Mouse (Mus musculus): Measurements from ENCODE around the gene Mlh1. TPM values are rescaled to one million over a fixed set of nuclear protein-coding genes. Genes with fewer than 3 reads are reported as not detected.

Gene Mlh1
- polyA plus RNA-seq, 1 experiment from 2014 or later = 24.9 TPM

DNA sequence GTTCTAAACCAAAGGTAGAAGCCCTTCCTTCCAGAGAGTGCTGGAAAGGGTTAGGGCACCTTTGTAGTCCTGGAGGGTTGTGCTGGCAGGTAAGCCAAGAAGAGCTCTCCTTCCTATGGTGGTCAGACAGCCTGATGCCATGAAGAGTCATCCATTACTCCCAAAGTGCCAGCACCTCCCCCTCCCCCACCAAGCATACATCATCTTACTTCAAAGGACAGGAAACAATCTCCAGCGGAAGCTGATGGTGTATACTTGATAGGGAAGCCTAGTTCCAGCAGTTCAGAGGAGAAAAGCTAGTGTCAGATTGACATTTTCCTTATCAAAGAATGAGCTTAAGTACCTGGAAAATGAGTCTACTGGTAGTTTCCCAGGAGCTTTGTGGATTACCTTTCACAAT lies 3.6 kb upstream of the Mlh1 start:
- H3K9ac ChIP-seq = peak overlapping the region; percentile 31; the same call in 1 of the 2 replicates
- WGBS = 63% methylated on average over 1 of the region's 1 CpGs
- H3K4me3 ChIP-seq = peak overlapping the region; percentile 20

DNA sequence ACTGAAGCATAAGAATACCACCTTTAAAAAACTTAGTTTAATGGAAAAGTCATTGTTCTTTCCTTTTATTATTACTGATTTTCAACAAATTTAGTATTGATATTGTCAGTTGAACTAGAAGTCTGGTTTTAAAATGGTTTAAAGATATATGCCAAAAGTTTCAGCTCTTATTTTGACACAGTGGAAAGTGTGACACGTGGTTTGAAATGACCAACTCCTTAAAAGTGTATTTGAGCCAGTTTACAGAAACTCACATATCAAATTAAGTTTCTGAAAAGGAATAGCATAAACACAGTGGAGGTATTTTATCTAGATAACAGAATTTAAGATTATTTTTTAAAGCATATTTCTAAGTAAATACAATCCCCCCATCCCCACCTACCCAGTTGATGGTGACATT lies 2.4 kb upstream of the Mlh1 start:
- ATAC-seq (ENCODE audit: low read depth) = no peak
- Histone ChIP-seq H3K4me1 (replicated peaks) (peaks cover 73% of the 10 kb centered on the region), H3K9me3 (no peaks in the 10 kb centered on the region), H3K4me3 (peak overlapping the region; percentile 79), H3K27me3 (no peaks in the 10 kb centered on the region), H3K9ac (0 out of 2 replicates have a peak overlapping the region, but pooled peaks have one; percentile 91), H3K4me2 (peak overlapping the region; percentile 94), H3K27ac (replicated peaks) (no peak overlapping the region), H3K36me3 (peaks cover 32% of the 10 kb centered on the region)
- WGBS = 91% methylated on average over 1 of the region's 1 CpGs

More for the DNA sequence above, 3.6 kb upstream of the Mlh1 start:
- Histone ChIP-seq H3K4me1 (replicated peaks) (peaks cover 69% of the 10 kb centered on the region), H3K27ac (replicated peaks) (no peak overlapping the region), H3K4me2 (peak overlapping the region; percentile 94), H3K36me3 (peaks cover 42% of the 10 kb centered on the region), H3K9me3 (no peaks in the 10 kb centered on the region), H3K27me3 (no peaks in the 10 kb centered on the region)
- no peak for ATAC-seq (ENCODE audit: low read depth)

- no peak overlapping the region for H3K27ac ChIP-seq (replicated peaks)
- peak overlapping the region; percentile 91 for H3K9ac ChIP-seq
- WGBS = 77% methylated on average over 15 of the region's 15 CpGs
- peaks cover 25% of the 10 kb centered on the region for H3K36me3 ChIP-seq
- H3K27me3 ChIP-seq = no peaks in the 10 kb centered on the region
- peaks cover 67% of the 10 kb centered on the region for H3K4me1 ChIP-seq (replicated peaks)
- H3K9me3 ChIP-seq = no peaks in the 10 kb centered on the region
- no peak for ATAC-seq (ENCODE audit: low read depth)
- peak overlapping the region; percentile 79 for H3K4me3 ChIP-seq
- H3K4me2 ChIP-seq = peak overlapping the region; percentile 94
These were observed 1.6 kb upstream of the Mlh1 start for GRCm38 (mm10) chr9:111272996-111273785.

- WGBS = 13% methylated on average over 19 of the region's 19 CpGs
- no peaks in the 10 kb centered on the region for H3K9me3 ChIP-seq
- H3K9ac ChIP-seq = peak overlapping the region; percentile 91
- peaks cover 22% of the 10 kb centered on the region for H3K36me3 ChIP-seq
- peak overlapping the region; percentile 79 for H3K4me3 ChIP-seq
- H3K27me3 ChIP-seq = no peaks in the 10 kb centered on the region
- H3K4me1 ChIP-seq (replicated peaks) = peaks cover 60% of the 10 kb centered on the region
- H3K4me2 ChIP-seq = peak overlapping the region; percentile 94
- ATAC-seq (ENCODE audit: low read depth) = no peak
- peak overlapping the region; percentile 97 for H3K27ac ChIP-seq (replicated peaks)
These were observed 765 bp upstream of the Mlh1 start for GRCm38 (mm10) chr9:111272356-111272755.

DNA sequence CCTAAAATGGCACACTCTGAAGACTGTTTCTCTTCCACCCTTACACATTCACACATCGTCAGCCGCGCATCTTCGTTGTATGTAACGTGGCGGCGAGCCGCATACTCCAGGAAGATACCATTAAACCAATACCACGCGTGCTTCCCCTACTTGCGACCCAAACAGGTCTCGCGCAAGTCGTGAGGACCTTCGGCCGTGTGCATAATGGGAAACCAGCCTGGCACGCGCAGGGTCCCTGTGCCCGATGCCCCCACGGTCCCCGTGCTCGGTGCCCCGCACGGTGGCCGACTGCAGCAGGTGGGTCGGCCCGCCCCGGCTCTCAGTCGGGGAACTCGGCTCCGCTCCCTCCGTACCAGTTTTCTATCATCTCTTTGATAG lies 546 bp downstream of the Mlh1 start:
- H3K4me2 ChIP-seq = peak overlapping the region; percentile 66
- H3K4me1 ChIP-seq (replicated peaks) = peaks cover 47% of the 10 kb centered on the region
- H3K4me3 ChIP-seq = peak overlapping the region; percentile 79
- no peaks in the 10 kb centered on the region for H3K9me3 ChIP-seq
- no peaks in the 10 kb centered on the region for H3K27me3 ChIP-seq
- peaks cover 18% of the 10 kb centered on the region for H3K36me3 ChIP-seq
- peak; percentile 85 for ATAC-seq (ENCODE audit: low read depth)
- peak overlapping the region; percentile 79 for H3K9ac ChIP-seq
- H3K27ac ChIP-seq (replicated peaks) = peak overlapping the region; percentile 94
- under 1% methylated on average over 32 of the region's 32 CpGs for WGBS

- ATAC-seq (ENCODE audit: low read depth) = no peak
- peak overlapping the region; percentile 79 for H3K9ac ChIP-seq
- peaks cover 42% of the 10 kb centered on the region for H3K4me1 ChIP-seq (replicated peaks)
These were observed 985 bp downstream of the Mlh1 start for GRCm38 (mm10) chr9:111270606-111271005.

GRCm38 (mm10) chr9:111267998-111268397 lies 3.6 kb downstream of the Mlh1 start:
- H3K27ac ChIP-seq (replicated peaks) = no peak overlapping the region
- ATAC-seq (ENCODE audit: low read depth) = no peak
- WGBS = 96% methylated on average over 2 of the region's 2 CpGs

More at GRCm38 (mm10) chr9:111270606-111271005, 985 bp downstream of the Mlh1 start:
- peak overlapping the region; percentile 94 for H3K27ac ChIP-seq (replicated peaks)
- no peaks in the 10 kb centered on the region for H3K27me3 ChIP-seq
- peak overlapping the region; percentile 66 for H3K4me2 ChIP-seq
- H3K36me3 ChIP-seq = peaks cover 18% of the 10 kb centered on the region; the same call in 1 of the 2 replicates
- peak overlapping the region; percentile 79 for H3K4me3 ChIP-seq
- H3K9me3 ChIP-seq = no peaks in the 10 kb centered on the region
- WGBS = 8% methylated on average over 5 of the region's 5 CpGs

GRCm38 (mm10) chr9:111261356-111261755 lies 10.2 kb downstream of the Mlh1 start:
- WGBS = 95% methylated on average over 4 of the region's 4 CpGs
- no peak overlapping the region for H3K4me3 ChIP-seq
- H3K36me3 ChIP-seq = peaks cover 69% of the 10 kb centered on the region
- H3K9ac ChIP-seq = no peak overlapping the region
- H3K4me1 ChIP-seq (replicated peaks) = 0 out of 2 replicates have a peak, but pooled peaks cover 3% of the 10 kb centered on the region
- H3K27me3 ChIP-seq = no peaks in the 10 kb centered on the region
- no peak overlapping the region for H3K4me2 ChIP-seq
- ATAC-seq (ENCODE audit: low read depth) = no peak
- H3K27ac ChIP-seq (replicated peaks) = no peak overlapping the region
- no peaks in the 10 kb centered on the region for H3K9me3 ChIP-seq

More at GRCm38 (mm10) chr9:111267998-111268397, 3.6 kb downstream of the Mlh1 start:
- H3K9me3 ChIP-seq = no peaks in the 10 kb centered on the region
- no peak overlapping the region for H3K4me3 ChIP-seq
- H3K4me2 ChIP-seq = no peak overlapping the region
- H3K27me3 ChIP-seq = no peaks in the 10 kb centered on the region
- no peak overlapping the region for H3K9ac ChIP-seq
- peaks cover 16% of the 10 kb centered on the region for H3K4me1 ChIP-seq (replicated peaks)
- peaks cover 23% of the 10 kb centered on the region for H3K36me3 ChIP-seq

DNA sequence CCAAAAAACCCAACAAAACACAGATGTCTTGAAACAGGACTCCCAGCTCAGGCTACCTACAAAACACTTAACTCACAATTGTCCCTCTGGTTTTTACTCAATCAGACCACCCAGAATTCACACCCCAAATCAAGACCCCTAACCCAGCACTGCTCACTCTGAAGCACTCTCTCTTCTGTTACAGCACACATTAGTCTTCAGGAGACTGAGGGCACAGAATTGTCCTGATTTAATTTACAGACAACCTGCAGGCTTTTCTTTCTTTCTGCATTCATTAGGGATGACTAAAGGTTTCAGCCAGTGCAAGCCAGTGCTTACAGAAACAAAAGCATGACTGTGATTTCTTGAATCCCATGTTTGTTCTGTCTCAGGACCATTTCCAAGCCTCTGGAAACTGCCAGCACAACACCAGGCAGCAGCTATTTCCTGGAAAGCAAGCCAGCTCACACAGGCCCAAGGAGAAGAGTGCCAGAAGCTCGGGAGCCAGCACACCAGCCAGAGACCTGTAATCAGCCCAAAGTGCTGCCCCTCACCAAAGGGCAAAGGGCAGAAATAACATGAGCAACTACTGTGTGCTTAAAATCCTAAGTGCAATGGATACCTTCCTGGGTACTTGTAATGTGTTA lies 11.1 kb downstream of the Mlh1 start:
- H3K36me3 ChIP-seq = peaks cover 76% of the 10 kb centered on the region
- no peak overlapping the region for H3K9ac ChIP-seq
- no peak overlapping the region for H3K27ac ChIP-seq (replicated peaks)
- H3K4me2 ChIP-seq = no peak overlapping the region
- H3K4me3 ChIP-seq = no peak overlapping the region
- ATAC-seq (ENCODE audit: low read depth) = peak; percentile 79
- no peaks in the 10 kb centered on the region for H3K9me3 ChIP-seq
- WGBS = 30% methylated on average over 1 of the region's 1 CpGs
- no peaks in the 10 kb centered on the region for H3K27me3 ChIP-seq
- H3K4me1 ChIP-seq (replicated peaks) = 0 out of 2 replicates have a peak, but pooled peaks cover 3% of the 10 kb centered on the region

DNA sequence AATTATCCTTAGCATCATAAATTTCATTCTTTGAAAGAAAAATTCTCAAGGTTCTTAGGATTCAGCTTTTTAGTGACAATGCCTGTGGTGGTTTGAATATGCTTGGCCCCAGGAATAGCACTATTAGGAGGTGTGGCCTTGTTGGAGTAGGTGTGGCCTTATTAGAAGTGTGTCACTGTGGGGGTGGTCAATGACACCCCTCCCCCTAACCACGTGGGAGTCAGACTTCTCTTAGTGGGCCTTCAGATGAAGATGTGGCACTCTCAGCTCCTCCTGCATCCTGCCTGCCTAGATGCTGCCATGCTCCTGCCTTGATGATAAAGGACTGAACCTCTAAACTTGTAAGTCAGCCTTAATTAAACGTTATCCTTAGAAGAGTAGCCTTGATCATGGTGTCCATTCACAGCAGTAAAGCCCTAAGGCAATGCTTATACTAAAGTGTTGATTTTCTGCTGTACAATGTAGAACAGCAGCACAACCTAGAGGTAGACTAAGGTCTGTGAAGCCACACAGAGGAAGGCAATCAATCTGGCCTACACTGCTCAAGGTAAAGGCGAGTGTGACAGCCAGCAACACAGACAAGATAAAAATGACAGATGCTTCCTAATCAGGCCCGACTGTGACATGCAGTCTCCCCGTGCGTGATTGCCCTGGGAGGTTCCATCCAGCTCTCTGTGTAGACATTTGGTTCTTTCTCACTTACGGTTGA lies 19.3 kb downstream of the Mlh1 start:
- H3K9me3 ChIP-seq = no peaks in the 10 kb centered on the region
- no peak overlapping the region for H3K4me2 ChIP-seq
- ATAC-seq (ENCODE audit: low read depth) = no peak
- peaks cover 76% of the 10 kb centered on the region for H3K36me3 ChIP-seq
- H3K4me3 ChIP-seq = no peak overlapping the region
- H3K4me1 ChIP-seq (replicated peaks) = no peaks in the 10 kb centered on the region
- H3K27ac ChIP-seq (replicated peaks) = no peak overlapping the region
- 72% methylated on average over 7 of the region's 7 CpGs for WGBS
- H3K27me3 ChIP-seq = no peaks in the 10 kb centered on the region
- H3K9ac ChIP-seq = no peak overlapping the region

DNA sequence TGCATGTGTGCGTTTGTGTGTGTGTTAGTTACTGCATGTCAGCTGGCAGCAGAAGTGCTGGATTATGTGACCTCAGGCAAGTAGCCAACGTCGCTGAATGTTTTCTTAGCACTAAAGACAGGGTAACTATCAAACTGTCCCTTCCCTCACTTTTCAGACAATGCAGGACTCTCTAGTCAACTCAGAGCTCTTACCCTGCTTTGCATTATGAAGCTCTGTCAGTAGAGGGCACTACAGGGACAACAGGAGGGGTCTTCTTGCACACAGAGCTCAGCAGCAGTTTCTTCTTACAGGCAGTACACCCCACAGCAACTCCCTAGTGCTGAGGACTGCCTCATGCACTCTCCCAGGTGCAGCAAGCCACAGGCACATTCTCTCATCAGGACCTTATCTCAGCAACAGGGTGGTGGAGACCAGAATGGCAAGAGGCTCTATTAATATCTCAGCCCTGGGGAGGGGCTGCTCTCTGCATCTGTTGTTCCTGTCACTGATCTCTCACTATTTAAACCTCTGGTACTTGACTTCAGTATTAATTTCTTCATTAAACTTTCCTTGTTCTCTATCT lies 23.8 kb downstream of the Mlh1 start:
- no peak for ATAC-seq (ENCODE audit: low read depth)
- H3K27me3 ChIP-seq = no peaks in the 10 kb centered on the region
- H3K4me2 ChIP-seq = no peak overlapping the region
- H3K9me3 ChIP-seq = no peaks in the 10 kb centered on the region
- no peaks in the 10 kb centered on the region for H3K4me1 ChIP-seq (replicated peaks)
- no peak overlapping the region for H3K4me3 ChIP-seq
- peaks cover 72% of the 10 kb centered on the region for H3K36me3 ChIP-seq
- H3K27ac ChIP-seq (replicated peaks) = no peak overlapping the region
- WGBS = 86% methylated on average over 3 of the region's 3 CpGs
- no peak overlapping the region for H3K9ac ChIP-seq

Measured in neural tube, embryonic 13.5 days (tissue).